Mouse (Mus musculus) liver, embryonic 15.5 days (tissue): ENCODE data around the gene Spag16. TPM values are rescaled to one million over a fixed set of nuclear protein-coding genes. Genes with fewer than 3 reads are reported as not detected.
"Not testable (repeated sequence)": the region's sequence is repeated elsewhere in the genome, so short reads cannot be mapped to it uniquely, and the experiment has no call there.

Source experiments
- ATAC-seq: fragments of 200-750 bp; cut with Nextera tagmentation; 2 replicates; pipeline ENCODE4 v1.8.0; 2017; ENCODE audit warnings: moderate number of reproducible peaks, mild to moderate bottlenecking, moderate library complexity; ENCODE audit not compliant: insufficient read depth
- H3K27ac ChIP-seq: fragments of 300-500 bp; sonication (generic); replicated peaks from 2 replicates; pipeline ENCODE4 v1.5.1; 2015; ENCODE audit warnings: mild to moderate bottlenecking, inconsistent platforms
- H3K27me3 ChIP-seq: fragments of 300-500 bp; sonication (generic); 2 replicates; pipeline ENCODE4 v1.6.1; 2015; ENCODE audit warnings: mild to moderate bottlenecking, inconsistent platforms
- H3K36me3 ChIP-seq: fragments of 300-500 bp; sonication (generic); replicated peaks from 2 replicates; pipeline ENCODE4 v1.6.1; 2015; ENCODE audit warnings: moderate library complexity, mild to moderate bottlenecking, inconsistent platforms
- H3K4me1 ChIP-seq: fragments of 300-500 bp; sonication (generic); replicated peaks from 2 replicates; pipeline ENCODE4 v1.6.1; 2015; ENCODE audit warnings: inconsistent platforms
- H3K4me2 ChIP-seq: fragments of 300-500 bp; sonication (generic); 2 replicates; pipeline ENCODE4 v1.6.1; 2015; ENCODE audit warnings: moderate library complexity, mild to moderate bottlenecking, inconsistent platforms
- H3K4me3 ChIP-seq: fragments of 300-500 bp; sonication (generic); replicated peaks from 2 replicates; pipeline ENCODE4 v1.5.1; 2015; ENCODE audit warnings: mild to moderate bottlenecking, inconsistent platforms
- H3K9ac ChIP-seq: fragments of 300-500 bp; sonication (generic); 2 replicates; pipeline ENCODE4 v1.6.1; 2015; ENCODE audit warnings: moderate library complexity, mild to moderate bottlenecking, inconsistent platforms
- H3K9me3 ChIP-seq: fragments of 300-500 bp; sonication (generic); replicated peaks from 2 replicates; pipeline ENCODE4 v1.6.1; 2016; ENCODE audit warnings: inconsistent platforms
- WGBS: fragments of 180-500 bp; shearing (Covaris S2); methylation state at CpG from one replicate; pipeline ENCODE4 v1.1.7; 2015; ENCODE audit warnings: mixed read lengths; ENCODE audit not compliant: insufficient replicate concordance; 5-methylcytosine and 5-hydroxymethylcytosine counted together
- polyA plus RNA-seq: library from polyadenylated mRNA; unstranded; fragments of >200 nt; fragmentation: Nextera tagmentation; extraction: Ambion mirVana; gene quantifications from 2 replicates; pipeline ENCODE4 v1.2.1, GENCODE M21; 2015

The Spag16 gene
- polyA plus RNA-seq, 1 experiment from 2014 or later: not detected

DNA sequence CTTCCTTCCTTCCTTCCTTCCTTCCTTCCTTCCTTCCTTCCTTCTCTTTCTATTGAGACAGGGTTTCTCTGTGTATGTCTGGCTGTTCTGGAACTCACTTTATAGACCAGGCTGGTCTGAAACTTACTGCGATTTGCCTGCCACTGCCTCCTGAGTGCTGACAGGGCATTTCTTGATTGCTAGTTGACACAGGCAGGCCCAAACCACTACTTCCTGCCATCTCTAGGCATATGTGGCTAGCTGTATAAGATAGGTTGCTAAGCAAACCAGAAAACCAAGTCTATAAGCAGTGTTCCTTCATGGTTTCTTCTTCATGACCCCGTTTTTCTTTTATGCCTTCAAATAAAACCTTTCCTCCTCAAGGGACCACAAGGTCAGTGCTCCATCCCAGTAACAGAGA lies 4.2 kb downstream of the Spag16 start:
- no peak for ATAC-seq
- H3K4me2 ChIP-seq: no peak overlapping the region
- H3K4me3 ChIP-seq: no peak overlapping the region
- no peak overlapping the region for H3K9ac ChIP-seq
- H3K27ac ChIP-seq: no peak overlapping the region
- H3K9me3 ChIP-seq: no peaks in the 10 kb centered on the region
- no peaks in the 10 kb centered on the region for H3K27me3 ChIP-seq
- H3K4me1 ChIP-seq: no peaks in the 10 kb centered on the region
- no peaks in the 10 kb centered on the region for H3K36me3 ChIP-seq
- 53% methylated on average over 2 of the region's 2 CpGs for WGBS

DNA sequence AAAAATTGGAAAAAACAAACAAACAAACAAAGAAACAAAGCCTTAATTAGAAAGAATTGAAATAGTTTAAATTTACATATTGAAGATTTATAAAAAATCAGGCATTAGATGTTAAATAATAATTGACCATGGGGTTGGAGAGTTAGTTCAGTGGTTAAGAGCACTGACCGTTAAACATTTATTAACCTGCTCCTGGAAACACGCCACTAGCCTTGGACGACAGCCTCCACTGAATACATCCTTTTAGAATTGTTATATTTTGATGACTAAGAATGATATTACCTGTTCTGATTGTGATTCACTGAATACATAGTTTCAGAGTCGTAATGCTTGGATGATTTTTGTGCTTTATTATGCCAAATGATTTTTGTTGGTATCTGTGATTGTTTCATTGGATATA lies 6.7 kb downstream of the Spag16 start:
- not testable (repeated sequence) for H3K27me3 ChIP-seq, H3K9me3 ChIP-seq, H3K4me1 ChIP-seq, H3K27ac ChIP-seq, H3K36me3 ChIP-seq, H3K4me3 ChIP-seq, H3K9ac ChIP-seq, ATAC-seq, H3K4me2 ChIP-seq
- WGBS: 65% methylated on average over 4 of the region's 4 CpGs

DNA sequence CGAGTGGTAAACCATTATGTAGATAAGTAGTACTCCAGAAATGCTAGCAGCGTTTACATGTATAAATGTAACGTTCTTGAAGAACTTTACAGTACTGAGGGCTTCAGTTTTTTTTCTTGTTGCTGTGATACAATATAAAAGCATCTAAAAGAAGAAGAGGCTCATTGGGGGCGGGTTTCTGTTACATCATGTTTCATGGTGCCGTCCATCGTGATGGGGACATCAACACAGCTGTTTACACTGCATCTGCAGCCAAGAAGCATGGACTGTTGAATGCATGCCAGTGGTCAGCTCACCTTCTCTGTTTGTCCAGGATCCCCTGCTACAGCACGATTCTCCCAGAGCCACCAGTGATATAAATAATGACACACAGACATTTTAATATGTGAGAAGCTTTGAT lies 26.7 kb downstream of the Spag16 start:
- Histone ChIP-seq H3K9me3 (no peaks in the 10 kb centered on the region), H3K27ac (no peak overlapping the region), H3K27me3 (no peaks in the 10 kb centered on the region), H3K36me3 (no peaks in the 10 kb centered on the region), H3K9ac (no peak overlapping the region), H3K4me2 (no peak overlapping the region), H3K4me3 (no peak overlapping the region), H3K4me1 (no peaks in the 10 kb centered on the region)
- ATAC-seq: no peak
- WGBS: 56% methylated on average over 7 of the region's 7 CpGs

DNA sequence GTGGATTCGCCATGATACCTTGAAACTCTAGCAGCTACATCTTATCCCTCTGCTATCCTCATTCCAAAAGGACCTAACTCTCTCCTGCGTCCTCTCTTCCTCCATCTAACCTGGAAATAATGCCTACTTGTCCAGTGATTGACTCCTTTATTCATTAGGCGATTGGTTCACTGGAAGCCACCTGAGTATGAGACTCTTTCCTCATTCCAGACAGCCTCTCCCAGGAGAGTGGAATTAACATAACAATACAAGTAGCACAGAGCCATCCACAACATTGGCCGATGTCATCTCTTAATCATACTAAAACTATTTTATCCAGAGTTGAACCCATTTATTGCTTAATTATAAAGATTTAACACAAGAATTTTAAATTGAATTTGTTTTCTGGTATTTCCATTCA lies 41.0 kb downstream of the Spag16 start:
- no peak overlapping the region for H3K9ac ChIP-seq
- no peak overlapping the region for H3K27ac ChIP-seq
- no peaks in the 10 kb centered on the region for H3K9me3 ChIP-seq
- no peaks in the 10 kb centered on the region for H3K36me3 ChIP-seq
- no peaks in the 10 kb centered on the region for H3K4me1 ChIP-seq
- H3K4me2 ChIP-seq: no peak overlapping the region
- ATAC-seq: no peak
- no peak overlapping the region for H3K4me3 ChIP-seq
- 61% methylated on average over 4 of the region's 4 CpGs for WGBS
- H3K27me3 ChIP-seq: no peaks in the 10 kb centered on the region

DNA sequence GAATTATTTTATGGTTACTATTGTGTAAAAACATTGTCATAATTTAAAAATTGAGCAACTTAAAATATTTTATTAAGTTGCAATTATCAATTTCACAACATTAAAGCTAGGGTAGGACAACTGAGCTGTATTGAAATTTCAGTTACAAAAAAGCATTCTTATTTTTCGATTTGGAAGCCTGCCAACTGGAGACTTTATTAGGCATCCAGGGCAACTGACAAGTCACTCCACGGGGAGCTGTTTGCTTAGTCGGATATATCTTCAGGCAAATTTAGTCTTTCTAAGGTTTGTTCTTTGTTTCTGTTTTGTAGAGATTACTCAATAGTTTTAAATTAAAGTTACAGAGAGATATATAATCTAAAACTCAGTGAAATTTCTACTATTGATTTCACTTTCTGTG lies 129.8 kb downstream of the Spag16 start:
- Histone ChIP-seq H3K9ac (no peak overlapping the region), H3K4me2 (no peak overlapping the region), H3K4me3 (no peak overlapping the region), H3K27me3 (no peaks in the 10 kb centered on the region), H3K9me3 (no peaks in the 10 kb centered on the region), H3K4me1 (no peaks in the 10 kb centered on the region), H3K27ac (no peak overlapping the region), H3K36me3 (no peaks in the 10 kb centered on the region)
- WGBS: 54% methylated on average over 3 of the region's 3 CpGs
- no peak for ATAC-seq

DNA sequence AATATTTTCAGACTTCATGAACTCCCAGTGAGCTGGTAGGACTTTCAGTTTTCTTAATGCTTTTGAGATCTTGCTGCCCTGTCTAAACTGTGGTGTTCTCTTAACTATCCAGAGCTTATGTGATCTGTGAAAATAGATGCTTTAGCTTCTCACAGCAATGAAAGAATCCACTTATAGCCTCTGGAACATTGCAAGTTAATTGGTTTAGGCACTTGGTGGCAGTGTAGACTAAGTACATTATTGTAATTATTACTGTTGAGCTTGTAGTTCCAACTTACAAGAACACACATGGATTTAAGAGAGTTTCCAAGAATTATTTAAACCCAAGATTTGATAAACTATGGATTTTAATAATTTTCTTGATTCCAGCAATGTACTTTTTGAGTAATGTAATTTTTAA lies 170.1 kb downstream of the Spag16 start:
- Histone ChIP-seq H3K4me2 (no peak overlapping the region), H3K4me3 (no peak overlapping the region), H3K36me3 (no peaks in the 10 kb centered on the region), H3K9me3 (no peaks in the 10 kb centered on the region), H3K4me1 (no peaks in the 10 kb centered on the region), H3K27ac (no peak overlapping the region), H3K9ac (no peak overlapping the region), H3K27me3 (no peaks in the 10 kb centered on the region)
- ATAC-seq: no peak

DNA sequence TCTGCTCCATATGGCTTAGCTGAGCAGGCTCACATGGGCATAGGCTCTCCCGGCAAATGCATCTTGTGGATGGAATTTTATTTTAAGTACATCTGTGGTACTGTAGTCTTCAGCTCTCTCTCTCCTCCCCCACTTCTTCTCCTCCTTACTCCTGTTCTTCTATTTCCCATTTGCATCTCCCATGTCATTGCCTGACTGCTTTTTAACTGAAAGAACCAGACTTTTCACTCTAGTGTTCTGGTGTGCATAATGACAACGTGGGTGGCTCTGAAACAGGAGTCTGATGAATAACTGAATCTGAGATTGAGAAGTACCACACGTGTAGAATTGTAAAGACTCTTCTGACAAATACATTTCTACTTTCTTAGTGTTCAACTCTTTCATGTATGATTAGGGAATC lies 186.2 kb downstream of the Spag16 start:
- WGBS: 58% methylated on average over 3 of the region's 3 CpGs
- H3K27ac ChIP-seq: no peak overlapping the region
- no peak for ATAC-seq
- H3K4me3 ChIP-seq: no peak overlapping the region
- H3K36me3 ChIP-seq: no peaks in the 10 kb centered on the region
- H3K9ac ChIP-seq: no peak overlapping the region
- no peaks in the 10 kb centered on the region for H3K9me3 ChIP-seq
- H3K27me3 ChIP-seq: no peaks in the 10 kb centered on the region
- no peaks in the 10 kb centered on the region for H3K4me1 ChIP-seq
- no peak overlapping the region for H3K4me2 ChIP-seq

DNA sequence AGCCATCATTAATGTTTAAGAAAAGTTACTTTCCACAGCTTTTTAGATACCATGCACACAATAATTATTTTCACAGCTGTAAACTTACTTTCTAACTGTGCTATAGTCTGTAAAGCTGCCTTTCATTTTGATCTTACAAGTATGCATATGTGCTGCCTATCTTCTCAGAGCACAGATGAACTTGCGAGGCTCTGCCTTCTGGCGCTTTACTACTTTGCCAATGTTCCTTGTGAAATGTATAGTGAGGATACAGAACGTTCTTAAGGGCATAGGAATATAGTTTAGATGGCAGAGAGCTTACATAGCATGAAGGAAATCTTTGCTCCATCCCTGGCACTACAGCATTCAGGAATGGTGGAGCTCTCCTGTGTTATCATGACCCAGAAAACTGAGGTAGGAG lies 210.6 kb downstream of the Spag16 start:
- no peak overlapping the region for H3K4me3 ChIP-seq
- no peak overlapping the region for H3K4me2 ChIP-seq
- H3K36me3 ChIP-seq: no peaks in the 10 kb centered on the region
- H3K9ac ChIP-seq: no peak overlapping the region
- H3K27me3 ChIP-seq: no peaks in the 10 kb centered on the region
- 54% methylated on average over 3 of the region's 3 CpGs for WGBS
- no peak for ATAC-seq
- H3K9me3 ChIP-seq: no peaks in the 10 kb centered on the region
- no peaks in the 10 kb centered on the region for H3K4me1 ChIP-seq
- no peak overlapping the region for H3K27ac ChIP-seq

DNA sequence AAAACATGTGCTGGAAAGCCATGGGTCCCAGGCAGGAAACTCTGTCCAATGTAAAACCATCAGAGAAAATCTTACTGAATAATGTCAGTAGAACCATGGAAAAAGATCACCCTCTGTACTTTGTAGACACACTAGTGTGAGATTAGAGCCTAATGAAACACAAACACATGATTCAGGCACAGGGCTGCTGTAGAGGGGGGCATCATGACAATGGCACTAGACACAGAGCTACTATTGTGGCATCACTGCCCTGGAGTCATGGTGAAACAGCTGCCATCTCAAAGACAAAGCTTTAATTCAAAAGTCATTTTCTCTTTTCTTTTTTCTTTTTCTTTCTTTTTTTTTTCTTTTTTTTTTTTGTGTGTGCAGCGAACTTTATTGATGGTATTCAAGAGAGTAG lies 240.6 kb downstream of the Spag16 start:
- Histone ChIP-seq H3K9ac (no peak overlapping the region), H3K27me3 (no peaks in the 10 kb centered on the region), H3K9me3 (no peaks in the 10 kb centered on the region), H3K36me3 (no peaks in the 10 kb centered on the region), H3K4me2 (no peak overlapping the region), H3K4me3 (no peak overlapping the region), H3K4me1 (no peaks in the 10 kb centered on the region), H3K27ac (no peak overlapping the region)
- no peak for ATAC-seq
- 13% methylated on average over 1 of the region's 1 CpGs for WGBS

DNA sequence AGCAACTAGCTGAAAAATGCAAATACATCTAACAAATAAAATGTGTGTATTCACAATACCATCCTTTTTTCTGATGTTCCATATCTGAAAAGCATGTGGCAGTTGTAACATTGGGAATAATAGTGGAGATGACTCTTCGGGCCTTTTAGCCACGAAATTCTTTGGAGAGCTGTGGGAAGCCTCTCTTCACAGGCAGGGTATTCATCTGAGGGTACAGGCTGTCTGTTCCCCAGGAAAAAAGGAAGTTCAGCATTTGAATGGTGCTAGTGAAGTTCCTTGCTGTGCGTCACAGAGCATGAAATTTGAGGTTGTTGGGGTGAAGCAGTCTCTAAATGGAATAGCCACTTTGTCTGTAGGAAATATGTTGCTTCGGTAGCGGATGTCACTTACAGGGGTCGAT lies 246.7 kb downstream of the Spag16 start:
- WGBS: 52% methylated on average over 6 of the region's 6 CpGs
- Histone ChIP-seq H3K9ac (no peak overlapping the region), H3K4me2 (no peak overlapping the region), H3K9me3 (no peaks in the 10 kb centered on the region), H3K36me3 (no peaks in the 10 kb centered on the region), H3K27ac (no peak overlapping the region), H3K4me1 (no peaks in the 10 kb centered on the region), H3K27me3 (no peaks in the 10 kb centered on the region), H3K4me3 (no peak overlapping the region)
- no peak for ATAC-seq

DNA sequence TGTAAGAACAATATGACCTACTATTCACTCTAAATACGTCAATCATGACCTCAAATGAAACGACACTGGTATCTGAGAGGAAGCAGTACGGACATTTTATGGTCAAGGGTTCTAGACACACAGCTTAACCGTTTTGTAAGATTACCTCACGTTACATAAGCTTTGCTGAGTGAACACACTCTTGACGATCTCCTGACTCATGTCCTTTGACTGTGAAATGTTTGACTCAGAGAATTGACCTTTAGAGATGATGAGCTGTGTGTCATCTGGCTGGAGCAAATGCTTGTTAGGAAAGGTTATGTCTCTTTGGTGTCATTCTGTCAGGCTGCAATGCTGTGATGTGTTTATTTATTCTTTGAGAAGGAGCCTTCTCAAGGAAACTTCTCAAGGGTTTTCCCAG lies 252.0 kb downstream of the Spag16 start:
- H3K4me2 ChIP-seq: no peak overlapping the region
- H3K9me3 ChIP-seq: no peaks in the 10 kb centered on the region
- H3K9ac ChIP-seq: no peak overlapping the region
- WGBS: 51% methylated on average over 6 of the region's 6 CpGs
- no peak overlapping the region for H3K4me3 ChIP-seq
- no peaks in the 10 kb centered on the region for H3K27me3 ChIP-seq
- H3K27ac ChIP-seq: no peak overlapping the region
- no peaks in the 10 kb centered on the region for H3K36me3 ChIP-seq
- no peaks in the 10 kb centered on the region for H3K4me1 ChIP-seq
- no peak for ATAC-seq

DNA sequence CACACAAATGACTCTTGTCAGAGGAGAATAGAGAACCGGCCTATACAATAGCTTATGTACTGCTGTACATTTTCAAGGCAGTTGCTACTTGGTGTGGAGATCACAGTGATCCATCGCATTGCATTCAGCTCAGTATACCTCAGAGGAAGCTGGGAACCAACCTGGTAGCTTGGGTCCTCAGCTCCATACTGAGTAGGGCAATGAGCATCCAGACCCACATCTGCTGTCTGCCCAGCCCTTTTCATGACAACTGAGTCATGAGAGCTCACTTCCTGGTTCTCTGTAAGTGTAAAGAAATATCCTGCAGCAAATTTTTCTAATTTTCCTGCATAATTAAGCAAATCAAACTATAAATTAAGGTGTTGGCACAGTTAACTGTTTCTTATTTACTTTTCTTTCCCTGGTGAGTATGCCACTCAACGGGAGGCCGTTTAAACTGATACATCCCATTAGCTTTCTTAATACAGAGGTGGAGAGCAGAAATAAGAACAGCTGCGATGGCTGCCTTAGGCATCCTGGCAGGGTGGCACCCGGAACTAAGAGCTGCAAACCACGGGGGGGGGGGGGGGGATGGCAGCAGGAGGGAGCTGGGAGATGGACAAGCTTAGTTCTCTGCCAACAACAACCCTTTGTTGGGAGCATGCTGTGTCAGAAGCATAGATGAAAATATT lies 255.6 kb downstream of the Spag16 start:
- ATAC-seq: no peak
- Histone ChIP-seq H3K9me3 (no peaks in the 10 kb centered on the region), H3K4me2 (no peak overlapping the region), H3K36me3 (no peaks in the 10 kb centered on the region), H3K9ac (no peak overlapping the region), H3K27ac (no peak overlapping the region), H3K4me3 (no peak overlapping the region), H3K4me1 (no peaks in the 10 kb centered on the region), H3K27me3 (no peaks in the 10 kb centered on the region)
- 53% methylated on average over 7 of the region's 7 CpGs for WGBS
